Mouse (Mus musculus): Measurements from ENCODE around the gene Metrn. TPM values are rescaled to one million over a fixed set of nuclear protein-coding genes. Genes with fewer than 3 reads are reported as not detected.
"Not testable (repeated sequence)": the region's sequence is repeated elsewhere in the genome, so short reads cannot be mapped to it uniquely, and the experiment has no call there.

Gene Metrn
- polyA plus RNA-seq, 1 experiment from 2014 or later = 31.7 TPM

- Histone ChIP-seq H3K27me3 (replicated peaks) (peaks cover 97% of the 10 kb centered on the region), H3K4me3 (no peak overlapping the region), H3K27ac (no peak overlapping the region), H3K9ac (no peak overlapping the region), H3K4me1 (peaks cover 10% of the 10 kb centered on the region), H3K9me3 (replicated peaks) (no peaks in the 10 kb centered on the region), H3K36me3 (no peaks in the 10 kb centered on the region), H3K4me2 (no peak overlapping the region)
- WGBS (ENCODE audit: insufficient replicate concordance) = 67% methylated on average over 11 of the region's 11 CpGs
- no peak for ATAC-seq
These were observed 20.7 kb upstream of the Metrn start for GRCm38 (mm10) chr17:25817662-25818061.

GRCm38 (mm10) chr17:25813471-25813870 is 16.5 kb upstream of the Metrn start:
- no peak for ATAC-seq
- no peak overlapping the region for H3K27ac ChIP-seq
- H3K36me3 ChIP-seq = no peaks in the 10 kb centered on the region
- no peaks in the 10 kb centered on the region for H3K9me3 ChIP-seq (replicated peaks)
- H3K4me1 ChIP-seq = peaks cover 13% of the 10 kb centered on the region
- no peak overlapping the region for H3K4me3 ChIP-seq
- H3K27me3 ChIP-seq (replicated peaks) = peaks cover 98% of the 10 kb centered on the region
- no peak overlapping the region for H3K9ac ChIP-seq
- H3K4me2 ChIP-seq = no peak overlapping the region
- WGBS (ENCODE audit: insufficient replicate concordance) = 2% methylated on average over 20 of the region's 20 CpGs

- Histone ChIP-seq H3K27ac (no peak overlapping the region), H3K27me3 (replicated peaks) (peaks cover 97% of the 10 kb centered on the region)
These were observed 14.0 kb upstream of the Metrn start for GRCm38 (mm10) chr17:25810890-25811289.

GRCm38 (mm10) chr17:25809606-25810340 is 12.8 kb upstream of the Metrn start:
- no peak; the same call in 1 of the 2 replicates for ATAC-seq
- H3K4me1 ChIP-seq = peaks cover 14% of the 10 kb centered on the region
- no peak overlapping the region for H3K27ac ChIP-seq
- H3K36me3 ChIP-seq = no peaks in the 10 kb centered on the region
- H3K27me3 ChIP-seq (replicated peaks) = peaks cover 90% of the 10 kb centered on the region
- no peak overlapping the region for H3K9ac ChIP-seq
- 12% methylated on average over 24 of the region's 25 CpGs for WGBS (ENCODE audit: insufficient replicate concordance)
- peak overlapping the region; percentile 77 for H3K4me2 ChIP-seq
- no peaks in the 10 kb centered on the region for H3K9me3 ChIP-seq (replicated peaks)
- H3K4me3 ChIP-seq = peak overlapping the region; percentile 55

More at GRCm38 (mm10) chr17:25810890-25811289, 14.0 kb upstream of the Metrn start:
- Histone ChIP-seq H3K4me2 (no peak overlapping the region), H3K36me3 (no peaks in the 10 kb centered on the region), H3K9me3 (replicated peaks) (no peaks in the 10 kb centered on the region), H3K9ac (no peak overlapping the region), H3K4me3 (no peak overlapping the region), H3K4me1 (peaks cover 14% of the 10 kb centered on the region)
- WGBS (ENCODE audit: insufficient replicate concordance) = 52% methylated on average over 4 of the region's 4 CpGs
- ATAC-seq = no peak

- peak within 1 kb of the TSS; percentile 25; the same call in 1 of the 2 replicates for H3K9ac ChIP-seq
- H3K9me3 ChIP-seq (replicated peaks) = no peaks in the 10 kb centered on the region
- no peaks in the 10 kb centered on the region for H3K36me3 ChIP-seq
- WGBS (ENCODE audit: insufficient replicate concordance) = 1% methylated on average over 98 of the region's 100 CpGs
- peaks cover 87% of the 10 kb centered on the region for H3K27me3 ChIP-seq (replicated peaks)
- H3K4me3 ChIP-seq = peak within 1 kb of the TSS; percentile 55
- peak within 1 kb of the TSS; percentile 77 for H3K4me2 ChIP-seq
- no peak within 1 kb of the TSS for H3K27ac ChIP-seq
- H3K4me1 ChIP-seq = peaks cover 14% of the 10 kb centered on the region
- no peak; the same call in 1 of the 2 replicates for ATAC-seq
These were observed 12.1 kb upstream of the Metrn start, which contains the start of gene Fbxl16 for GRCm38 (mm10) chr17:25808789-25809605. TSS of gene Fbxl16 (plus strand) at chr17:25809085.

- H3K4me1 ChIP-seq = peaks cover 14% of the 10 kb centered on the region
These were observed 11.1 kb upstream of the Metrn start for GRCm38 (mm10) chr17:25808028-25808427.

GRCm38 (mm10) chr17:25807452-25807851 is 10.5 kb upstream of the Metrn start:
- H3K27ac ChIP-seq; H3K4me3 ChIP-seq; ATAC-seq; H3K36me3 ChIP-seq; H3K4me2 ChIP-seq; H3K9ac ChIP-seq; H3K9me3 ChIP-seq (replicated peaks): not testable (repeated sequence)
- H3K4me1 ChIP-seq = peaks cover 14% of the 10 kb centered on the region
- 33% methylated on average over 2 of the region's 2 CpGs for WGBS (ENCODE audit: insufficient replicate concordance)
- H3K27me3 ChIP-seq (replicated peaks) = peaks cover 88% of the 10 kb centered on the region

More at GRCm38 (mm10) chr17:25808028-25808427, 11.1 kb upstream of the Metrn start:
- Histone ChIP-seq H3K9ac (no peak overlapping the region), H3K4me3 (peak overlapping the region; percentile 55; the same call in 1 of the 2 replicates), H3K9me3 (replicated peaks) (no peaks in the 10 kb centered on the region), H3K4me2 (peak overlapping the region; percentile 77; the same call in 1 of the 2 replicates), H3K36me3 (no peaks in the 10 kb centered on the region), H3K27ac (no peak overlapping the region), H3K27me3 (replicated peaks) (peaks cover 88% of the 10 kb centered on the region)
- ATAC-seq = no peak
- WGBS (ENCODE audit: insufficient replicate concordance) = 40% methylated on average over 5 of the region's 5 CpGs

GRCm38 (mm10) chr17:25806507-25806906 is 9.6 kb upstream of the Metrn start:
- WGBS (ENCODE audit: insufficient replicate concordance) = 69% methylated on average over 4 of the region's 4 CpGs
- ATAC-seq = no peak

GRCm38 (mm10) chr17:25802825-25803517 is 6.0 kb upstream of the Metrn start:
- no peak overlapping the region for H3K27ac ChIP-seq
- no peaks in the 10 kb centered on the region for H3K36me3 ChIP-seq
- ATAC-seq = no peak
- no peak overlapping the region for H3K9ac ChIP-seq
- H3K27me3 ChIP-seq (replicated peaks) = peaks cover 54% of the 10 kb centered on the region
- no peaks in the 10 kb centered on the region; the same call in 1 of the 2 replicates for H3K4me1 ChIP-seq
- H3K4me2 ChIP-seq = no peak overlapping the region
- no peaks in the 10 kb centered on the region for H3K9me3 ChIP-seq (replicated peaks)
- no peak overlapping the region for H3K4me3 ChIP-seq
- WGBS (ENCODE audit: insufficient replicate concordance) = 14% methylated on average over 10 of the region's 10 CpGs

More at GRCm38 (mm10) chr17:25806507-25806906, 9.6 kb upstream of the Metrn start:
- Histone ChIP-seq H3K27me3 (replicated peaks) (peaks cover 85% of the 10 kb centered on the region), H3K36me3 (no peaks in the 10 kb centered on the region), H3K9ac (no peak overlapping the region), H3K4me3 (no peak overlapping the region), H3K9me3 (replicated peaks) (no peaks in the 10 kb centered on the region), H3K4me1 (peaks cover 14% of the 10 kb centered on the region), H3K4me2 (no peak overlapping the region), H3K27ac (no peak overlapping the region)

- Histone ChIP-seq H3K4me2 (no peak overlapping the region), H3K9ac (no peak overlapping the region), H3K4me3 (no peak overlapping the region), H3K9me3 (replicated peaks) (no peaks in the 10 kb centered on the region), H3K27ac (no peak overlapping the region), H3K36me3 (no peaks in the 10 kb centered on the region), H3K27me3 (replicated peaks) (peaks cover 35% of the 10 kb centered on the region), H3K4me1 (peaks cover 14% of the 10 kb centered on the region)
- ATAC-seq = no peak
- 8% methylated on average over 6 of the region's 6 CpGs for WGBS (ENCODE audit: insufficient replicate concordance)
These were observed 4.1 kb upstream of the Metrn start for GRCm38 (mm10) chr17:25801029-25801428.

- Histone ChIP-seq H3K9ac (peak overlapping the region; percentile 77), H3K27ac (0 out of 2 replicates have a peak overlapping the region, but pooled peaks have one; percentile 68), H3K36me3 (peaks cover 13% of the 10 kb centered on the region), H3K4me1 (peaks cover 54% of the 10 kb centered on the region), H3K4me2 (peak overlapping the region; percentile 95), H3K9me3 (replicated peaks) (no peaks in the 10 kb centered on the region), H3K27me3 (replicated peaks) (peaks cover 2% of the 10 kb centered on the region), H3K4me3 (peak overlapping the region; percentile 80)
- 3% methylated on average over 37 of the region's 37 CpGs for WGBS (ENCODE audit: insufficient replicate concordance)
- peak; percentile 9; the same call in 1 of the 2 replicates for ATAC-seq
These were observed 645 bp downstream of the Metrn start for GRCm38 (mm10) chr17:25796211-25796771.

All from liver, embryonic 12.5 days (tissue).